Mouse (Mus musculus): ENCODE measurements around the gene Phf21a.

The Phf21a gene

DNA sequence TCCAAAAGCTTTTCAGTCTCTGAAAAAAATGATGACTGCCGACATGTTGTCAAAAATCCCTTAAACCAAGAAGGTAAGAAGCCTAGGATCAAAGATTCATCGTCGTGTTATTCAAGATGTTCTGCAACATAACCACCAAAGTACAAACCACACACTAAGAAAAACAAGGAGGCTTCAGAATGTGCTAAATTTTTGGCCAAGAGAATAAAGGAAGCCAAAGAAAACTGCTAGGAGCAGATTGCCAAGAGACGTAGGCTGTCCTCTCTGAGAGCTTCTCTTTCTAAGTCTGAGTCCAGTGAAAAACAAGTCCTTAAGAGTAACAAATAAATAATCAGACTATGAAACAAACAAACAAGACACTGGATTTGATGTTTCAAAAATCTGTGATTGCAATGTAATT is 219.6 kb downstream of the Phf21a start:
- DNase-seq = peak; percentile 26

- DNase-seq = no peak
Measured at GRCm38 (mm10) chr2:92314031-92314430, 221.1 kb downstream of the Phf21a start.

DNA sequence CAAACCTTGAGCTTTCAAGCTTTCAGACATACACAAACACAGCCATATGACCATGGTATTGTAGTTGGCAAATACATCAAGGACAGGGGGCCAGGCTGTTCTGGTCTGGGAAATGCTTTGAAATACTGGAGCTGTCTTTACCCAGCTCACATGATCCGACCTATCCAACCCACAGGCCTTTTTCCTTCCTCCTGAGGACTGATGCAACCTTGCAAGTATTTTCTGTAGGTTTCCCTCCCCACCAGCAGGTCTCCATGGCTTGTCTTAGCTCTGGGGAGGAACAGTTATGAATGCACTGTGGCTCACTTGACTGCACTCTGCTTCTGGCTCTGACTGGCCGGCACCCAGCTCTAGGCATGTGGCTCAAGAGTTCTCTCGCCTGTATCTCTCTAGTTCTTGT is 223.7 kb downstream of the Phf21a start:
- no peak for DNase-seq

DNA sequence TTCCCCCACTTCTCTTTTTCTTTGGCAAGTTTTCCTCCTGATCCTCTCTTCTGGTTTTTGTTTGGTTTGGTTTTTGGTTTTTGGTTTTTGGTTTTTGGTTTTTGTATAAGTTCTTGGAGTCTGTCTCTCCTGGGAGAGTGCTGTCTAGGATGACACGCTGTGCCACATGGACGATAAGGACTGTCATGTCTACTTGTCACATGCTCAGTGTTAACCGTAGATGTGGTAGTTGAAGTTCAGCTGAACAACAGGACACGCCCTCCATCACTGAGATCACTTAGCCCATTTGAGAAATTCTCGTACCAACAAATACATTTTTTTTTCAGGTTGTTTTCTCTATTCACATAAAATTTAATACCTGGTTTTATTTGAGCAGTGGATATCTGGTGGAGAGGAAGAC is 224.3 kb downstream of the Phf21a start:
- DNase-seq = no peak

DNA sequence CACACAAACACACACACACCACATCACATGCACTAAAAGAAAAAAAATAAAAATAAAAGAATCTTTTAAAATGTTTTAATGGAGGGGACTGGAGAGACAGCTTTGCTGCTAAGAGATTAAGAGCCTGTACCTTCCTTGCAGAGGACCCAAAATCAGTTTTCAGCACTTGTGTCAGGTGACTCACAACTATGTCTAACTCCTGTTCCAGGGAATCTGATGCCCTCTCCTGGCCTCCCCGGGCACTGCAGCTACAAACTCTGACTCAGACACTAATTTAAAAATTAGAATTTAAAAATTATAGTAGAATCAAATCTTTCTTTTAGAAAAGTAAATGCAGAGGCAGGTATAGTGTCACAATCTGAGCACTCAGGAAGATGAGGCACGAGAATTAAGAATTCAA is 229.8 kb downstream of the Phf21a start:
- DNase-seq = no peak

GRCm38 (mm10) chr2:92325676-92326075 is 232.8 kb downstream of the Phf21a start:
- no peak for DNase-seq

DNA sequence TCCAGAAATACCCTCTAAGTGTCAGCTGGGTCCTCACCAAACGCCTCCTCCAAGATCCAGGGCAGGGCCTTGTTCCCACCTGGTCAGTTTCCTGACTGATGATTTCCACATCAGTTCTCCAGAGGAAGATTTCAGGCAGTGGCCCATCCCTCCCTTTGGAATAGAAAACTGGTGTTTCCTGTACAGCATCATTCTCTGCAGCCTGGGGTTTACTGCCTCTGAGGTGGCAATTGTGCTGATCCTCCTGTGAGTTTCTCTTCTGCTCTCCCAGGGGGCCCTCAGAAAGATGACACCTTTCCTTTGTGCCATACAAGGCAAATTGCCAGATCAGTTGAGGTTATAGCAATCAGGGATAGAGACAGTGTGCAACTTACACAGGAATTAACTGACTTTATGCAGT is 233.3 kb downstream of the Phf21a start:
- no peak for DNase-seq

DNA sequence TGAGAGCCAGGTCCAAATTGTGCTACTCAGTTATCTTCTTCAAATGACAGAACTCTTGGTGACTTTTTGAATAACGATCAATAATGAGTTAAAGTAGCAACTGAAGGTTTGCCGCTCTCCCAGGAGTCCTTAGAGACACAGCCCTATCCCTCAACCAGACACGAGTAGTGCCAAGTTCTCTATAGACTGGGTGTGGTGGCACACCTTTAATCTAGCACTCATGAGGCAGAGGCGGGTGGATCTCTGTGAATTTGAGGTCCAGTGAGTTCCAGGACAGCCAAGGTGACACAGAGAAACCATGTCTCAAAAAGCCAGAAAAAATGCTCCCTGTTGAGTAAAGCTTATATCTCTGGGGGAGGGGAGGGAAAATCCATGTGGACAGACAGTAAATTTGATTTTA is 234.7 kb downstream of the Phf21a start:
- no peak for DNase-seq

DNA sequence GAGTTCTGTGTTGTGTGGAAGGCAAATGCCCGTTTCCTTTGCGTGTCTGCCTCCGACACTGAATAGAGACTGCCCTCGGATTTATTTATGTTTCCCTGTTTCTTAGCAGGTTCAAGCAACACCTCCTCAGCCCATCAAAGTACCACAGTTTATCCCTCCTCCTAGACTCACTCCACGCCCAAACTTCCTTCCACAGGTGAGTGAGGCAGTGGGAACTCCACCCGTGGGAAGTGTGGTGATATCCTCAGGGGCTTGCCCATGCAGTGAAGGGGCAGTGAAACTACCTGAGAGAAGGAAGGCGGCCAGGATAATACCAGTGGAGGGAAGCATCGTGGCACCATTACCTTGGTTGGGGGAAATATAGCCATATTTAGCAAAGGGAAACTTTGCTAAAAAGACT is 235.3 kb downstream of the Phf21a start:
- DNase-seq = no peak

- DNase-seq = peak; percentile 61
Measured at GRCm38 (mm10) chr2:92330840-92331239, 237.9 kb downstream of the Phf21a start.

DNA sequence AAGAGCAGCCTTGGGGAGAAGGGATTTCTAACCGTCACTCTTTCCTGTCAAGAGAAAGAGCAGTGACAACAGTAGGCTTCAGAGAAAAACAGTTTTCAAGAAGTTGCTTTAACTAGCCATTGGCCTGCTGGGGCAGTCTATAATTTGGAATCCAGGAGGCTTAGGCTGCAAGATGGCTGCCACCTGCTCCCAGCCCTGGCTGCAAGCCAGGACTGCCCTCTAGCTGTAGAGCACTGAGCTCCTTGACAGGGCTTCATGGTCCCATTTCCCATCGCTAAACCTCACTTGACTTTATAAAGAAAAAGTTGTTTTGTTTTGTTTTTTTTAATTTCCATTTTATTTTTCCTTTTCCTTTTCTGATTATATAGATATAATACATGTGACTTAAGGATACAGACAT is 238.5 kb downstream of the Phf21a start:
- DNase-seq = peak; percentile 40

DNA sequence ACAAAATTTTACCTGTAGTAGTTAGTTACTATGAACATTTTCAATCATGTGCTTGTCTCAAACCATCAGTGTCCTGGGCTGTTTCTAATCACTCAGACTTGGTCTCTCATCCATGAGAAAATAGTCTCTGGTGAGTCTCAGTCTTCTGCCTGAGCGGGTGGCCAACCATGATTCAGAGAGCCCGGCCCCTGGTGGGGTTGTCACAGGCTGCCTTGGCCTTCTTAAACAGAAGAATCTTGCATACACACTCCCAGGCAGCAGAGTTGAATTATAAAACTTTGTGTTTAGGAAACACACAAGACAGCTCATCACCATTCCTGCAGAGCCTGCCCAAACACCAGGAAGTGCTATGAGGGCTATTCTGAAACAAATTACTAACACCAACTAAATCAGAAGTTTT is 239.0 kb downstream of the Phf21a start:
- DNase-seq = no peak

GRCm38 (mm10) chr2:92342418-92342817 is 249.5 kb downstream of the Phf21a start:
- DNase-seq = no peak

DNA sequence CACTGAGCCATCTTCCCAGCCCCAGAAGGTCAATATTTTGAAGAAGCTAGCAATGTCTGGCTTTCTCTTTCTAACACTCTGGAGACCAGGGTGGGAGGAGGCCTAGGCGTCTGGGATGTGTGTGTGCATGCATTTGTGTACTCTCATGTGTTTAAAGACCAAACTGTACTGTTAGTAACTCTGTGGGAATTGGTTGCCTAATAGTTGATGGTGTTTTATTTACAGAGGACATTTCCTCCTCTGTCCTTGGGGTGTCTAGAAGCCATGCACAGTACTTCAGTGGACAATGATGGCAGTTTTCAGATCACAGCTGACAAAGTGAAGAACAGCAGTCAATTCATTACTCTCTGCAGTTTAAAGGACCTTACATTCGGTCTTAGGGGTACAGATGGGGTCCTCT is 254.3 kb downstream of the Phf21a start:
- no peak for DNase-seq

- DNase-seq = no peak
Measured at GRCm38 (mm10) chr2:92349589-92350425, 256.9 kb downstream of the Phf21a start.

- no peak for DNase-seq
Measured at GRCm38 (mm10) chr2:92350686-92351085, 257.8 kb downstream of the Phf21a start.

- no peak for DNase-seq
Measured at GRCm38 (mm10) chr2:92353402-92353801, 260.5 kb downstream of the Phf21a start.

GRCm38 (mm10) chr2:92354224-92354623 is 261.3 kb downstream of the Phf21a start:
- no peak for DNase-seq

DNA sequence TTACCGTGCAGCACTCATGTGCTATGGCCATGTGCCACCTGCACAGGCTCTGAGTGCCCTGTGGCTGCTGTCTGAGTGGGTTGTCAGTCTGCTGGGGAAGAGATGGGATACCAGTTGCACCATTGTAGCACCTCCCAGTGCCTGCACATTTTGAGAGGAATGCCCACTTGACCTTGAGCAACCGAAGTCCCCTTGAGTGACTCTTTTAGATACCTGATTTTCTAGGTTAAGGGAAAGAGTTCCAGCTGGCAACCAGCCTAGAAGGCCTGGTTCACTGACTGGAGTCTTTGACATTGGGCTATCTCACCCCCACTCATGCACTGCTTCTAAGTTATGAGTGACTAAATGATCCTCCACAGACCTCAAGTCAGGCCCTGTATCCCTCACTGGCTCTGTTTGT is 266.4 kb downstream of the Phf21a start:
- DNase-seq = peak; percentile 48

- peak; percentile 59 for DNase-seq
Measured at GRCm38 (mm10) chr2:92360186-92360823, 267.4 kb downstream of the Phf21a start.

DNA sequence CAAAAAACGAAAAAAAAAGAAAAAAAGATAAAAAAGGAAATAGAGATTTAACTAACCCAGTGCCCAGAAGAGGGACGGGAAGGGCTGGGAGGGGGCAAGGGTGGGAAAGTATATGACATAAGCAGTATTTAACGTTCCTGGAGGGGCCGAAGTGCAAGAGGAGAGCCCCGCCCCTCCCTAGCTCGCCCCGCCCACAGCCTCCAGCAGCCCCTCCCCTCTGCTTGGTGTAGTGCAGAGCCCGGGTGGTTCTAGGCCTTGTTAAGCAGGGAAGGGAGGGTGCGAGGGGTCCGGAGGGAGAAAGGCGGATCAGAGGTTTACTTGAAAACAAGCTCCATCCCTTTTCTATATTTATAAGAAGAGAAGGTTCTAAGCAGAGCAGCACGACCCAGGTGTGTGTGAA is 268.0 kb downstream of the Phf21a start:
- DNase-seq = no peak

GRCm38 (mm10) chr2:92361795-92362194 is 268.9 kb downstream of the Phf21a start:
- DNase-seq = no peak

GRCm38 (mm10) chr2:92362571-92363228 is 269.8 kb downstream of the Phf21a start:
- no peak for DNase-seq

DNA sequence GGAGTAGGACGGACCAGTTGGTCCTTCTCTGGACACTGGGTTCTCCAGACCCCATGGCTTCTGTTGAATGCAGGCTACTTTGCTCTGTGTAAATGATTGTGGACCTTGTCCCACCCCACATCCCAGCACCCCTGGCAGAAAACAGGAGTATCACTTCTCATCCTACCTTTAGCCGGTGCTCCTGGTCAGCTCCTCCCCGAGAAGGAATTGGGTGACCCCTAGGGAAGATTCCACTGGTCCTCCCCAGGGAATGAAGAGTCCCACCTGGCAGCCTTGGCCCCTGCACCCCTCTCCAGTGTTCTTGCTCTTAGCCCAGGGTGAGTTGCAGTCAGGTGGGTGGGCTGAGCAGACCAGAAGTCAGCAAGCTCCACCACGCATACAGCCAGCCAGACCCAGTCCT is 271.2 kb downstream of the Phf21a start:
- no peak for DNase-seq
